Mouse (Mus musculus): ENCODE data around the gene Psmb7.
A peak's percentile ranks its signal among the peaks of the same experiment; 100 is the strongest.

The Psmb7 gene

DNA sequence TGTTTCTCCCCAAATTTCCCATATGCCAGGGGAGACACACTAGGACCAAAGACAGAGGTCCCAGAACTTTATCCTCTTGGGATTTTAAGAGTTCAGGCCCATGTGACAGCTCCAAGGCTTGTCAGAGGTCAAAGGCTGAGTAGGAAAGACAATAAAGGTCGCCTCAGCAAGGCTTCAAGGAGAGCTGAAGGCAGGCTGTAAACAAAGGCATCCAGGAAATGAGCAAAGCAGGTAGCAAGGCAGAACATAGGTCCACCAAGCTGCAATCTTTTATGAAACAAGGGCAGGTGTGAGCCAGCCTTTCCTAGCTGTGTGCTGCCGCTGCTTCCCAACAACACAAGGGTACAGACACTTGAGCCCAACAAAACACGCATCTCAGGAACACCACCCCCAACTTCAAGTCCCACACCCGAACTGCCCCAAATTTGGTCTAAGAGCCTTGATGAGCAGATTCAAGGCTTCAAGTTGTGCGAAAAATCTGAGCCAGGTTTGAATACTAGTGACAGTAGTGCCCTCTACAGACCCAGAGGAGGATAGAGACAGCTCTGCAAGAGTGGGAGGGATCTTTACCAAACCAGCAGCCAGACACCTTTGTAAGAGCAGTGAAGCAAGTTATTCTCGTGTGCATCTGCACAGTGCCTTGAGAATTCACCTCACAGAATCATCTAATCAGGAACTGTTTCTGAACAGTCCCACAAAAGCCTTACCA is 52.0 kb downstream of the Psmb7 start:
- ATAC-seq (ENCODE audit: low TSS enrichment): peak; percentile 93

DNA sequence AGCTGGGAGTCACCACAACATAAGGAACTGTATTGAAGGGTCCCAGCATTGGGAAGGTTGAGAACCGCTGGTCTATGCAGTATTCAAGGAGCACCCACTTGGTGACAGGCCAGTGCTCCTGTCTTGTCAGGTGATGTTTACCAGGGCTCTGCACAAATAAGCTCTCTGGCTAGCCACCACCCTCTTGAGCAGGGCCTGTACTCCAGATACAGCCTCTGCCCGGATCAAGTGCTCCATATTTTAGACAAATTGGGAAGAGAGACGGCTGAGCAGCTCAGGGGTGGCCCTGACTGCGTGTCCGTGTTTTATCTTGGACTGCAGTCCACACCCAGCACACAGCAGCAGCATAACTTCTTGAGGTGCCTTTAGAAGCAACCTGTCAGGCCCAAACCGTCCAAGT is 57.2 kb downstream of the Psmb7 start:
- ATAC-seq (ENCODE audit: low TSS enrichment): no peak

DNA sequence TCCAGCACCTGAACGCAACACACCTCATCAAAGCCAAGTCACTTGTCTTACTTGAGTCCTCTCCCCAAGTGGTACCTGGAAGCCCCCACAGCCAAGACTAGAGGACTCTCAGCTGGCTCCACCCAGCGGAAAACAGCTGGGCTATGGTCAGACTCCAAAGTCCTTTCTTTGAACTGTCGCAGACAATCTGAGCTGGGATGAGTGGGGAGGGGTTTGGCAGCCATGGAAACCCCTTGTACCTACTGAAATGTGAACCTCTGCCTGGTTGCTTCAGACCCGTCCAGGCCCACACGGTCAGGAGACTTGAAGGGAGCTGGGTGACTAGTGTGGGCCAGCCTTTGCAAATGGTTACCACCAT is 58.5 kb downstream of the Psmb7 start:
- ATAC-seq (ENCODE audit: low TSS enrichment): no peak

DNA sequence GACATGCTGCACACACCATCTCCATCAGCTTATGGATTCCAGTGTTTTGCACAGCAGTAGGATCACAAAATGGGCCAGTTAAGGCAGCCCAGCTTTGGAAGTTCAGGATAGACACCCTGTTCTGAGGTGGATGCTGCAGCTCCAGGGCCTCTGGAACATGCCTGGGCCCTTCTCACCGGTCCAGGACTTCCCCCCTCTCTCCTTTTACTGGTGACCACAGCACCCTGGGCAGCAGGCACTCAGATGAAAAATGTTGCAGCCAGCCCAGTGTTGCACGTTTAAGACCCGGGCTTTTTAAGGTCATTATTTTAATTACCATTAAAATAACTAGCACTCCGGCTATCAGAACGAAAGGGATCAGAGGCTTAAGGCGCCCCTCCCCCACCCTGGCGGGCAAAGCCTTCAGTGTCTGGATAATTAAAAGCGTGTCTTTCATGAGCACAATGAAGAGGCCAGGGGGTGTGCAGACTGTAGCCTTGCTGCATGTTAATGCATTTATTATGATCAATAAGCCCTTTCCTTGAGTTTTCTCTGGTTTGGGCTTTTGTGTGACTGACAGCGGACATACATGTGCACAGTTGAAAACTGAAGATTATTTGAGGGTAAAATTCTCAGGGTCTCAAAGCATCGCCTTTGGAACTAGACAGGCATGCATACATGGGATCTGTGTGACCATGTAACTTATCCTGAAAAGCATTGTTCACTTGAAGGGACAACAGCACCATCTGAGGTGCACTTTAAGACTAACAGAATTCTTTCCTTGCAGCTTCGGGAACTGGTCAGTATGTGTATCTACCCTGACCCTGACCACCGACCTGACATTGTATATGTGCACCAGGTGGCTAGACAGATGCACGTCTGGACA is 59.1 kb downstream of the Psmb7 start:
- ATAC-seq (ENCODE audit: low TSS enrichment): no peak

DNA sequence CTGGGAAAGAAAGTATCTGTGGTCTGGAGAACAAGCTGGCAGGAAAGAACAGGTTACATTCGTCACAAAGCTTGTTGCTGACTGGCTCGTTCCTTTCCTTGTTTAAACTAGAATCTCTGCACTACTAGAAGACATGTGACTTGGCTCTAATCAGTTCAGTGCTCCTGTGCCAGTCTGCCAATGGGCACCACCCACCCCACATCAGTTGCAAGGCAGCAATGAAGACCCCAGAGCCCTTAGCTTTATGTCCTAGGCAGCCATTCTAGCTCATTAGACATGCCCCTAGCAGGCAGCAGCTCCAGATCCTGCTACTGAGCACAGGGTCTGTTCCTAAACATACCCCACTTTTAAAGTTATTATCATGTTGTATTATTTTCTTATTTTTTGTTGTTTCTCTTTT is 59.9 kb downstream of the Psmb7 start:
- no peak for ATAC-seq (ENCODE audit: low TSS enrichment)

DNA sequence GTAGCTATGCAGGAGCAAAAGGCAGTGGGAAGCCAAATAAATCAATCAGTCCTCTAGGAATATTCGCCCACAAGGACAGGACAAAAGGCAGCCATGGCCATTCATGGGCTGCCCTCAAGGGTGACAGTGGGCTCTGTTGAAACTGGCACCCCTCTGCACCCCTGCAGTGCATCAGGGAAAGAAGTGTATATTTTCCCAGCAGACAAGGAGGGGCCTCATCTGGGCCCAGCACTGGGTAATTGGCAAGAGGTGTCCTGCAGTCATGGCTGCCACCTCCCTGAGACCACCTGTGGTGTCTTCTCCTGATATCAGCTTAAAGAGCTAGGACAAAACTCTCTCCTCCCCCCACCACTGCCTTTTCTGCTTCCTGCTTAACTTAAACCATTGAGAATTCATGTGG is 64.4 kb downstream of the Psmb7 start:
- no peak for ATAC-seq (ENCODE audit: low TSS enrichment)

DNA sequence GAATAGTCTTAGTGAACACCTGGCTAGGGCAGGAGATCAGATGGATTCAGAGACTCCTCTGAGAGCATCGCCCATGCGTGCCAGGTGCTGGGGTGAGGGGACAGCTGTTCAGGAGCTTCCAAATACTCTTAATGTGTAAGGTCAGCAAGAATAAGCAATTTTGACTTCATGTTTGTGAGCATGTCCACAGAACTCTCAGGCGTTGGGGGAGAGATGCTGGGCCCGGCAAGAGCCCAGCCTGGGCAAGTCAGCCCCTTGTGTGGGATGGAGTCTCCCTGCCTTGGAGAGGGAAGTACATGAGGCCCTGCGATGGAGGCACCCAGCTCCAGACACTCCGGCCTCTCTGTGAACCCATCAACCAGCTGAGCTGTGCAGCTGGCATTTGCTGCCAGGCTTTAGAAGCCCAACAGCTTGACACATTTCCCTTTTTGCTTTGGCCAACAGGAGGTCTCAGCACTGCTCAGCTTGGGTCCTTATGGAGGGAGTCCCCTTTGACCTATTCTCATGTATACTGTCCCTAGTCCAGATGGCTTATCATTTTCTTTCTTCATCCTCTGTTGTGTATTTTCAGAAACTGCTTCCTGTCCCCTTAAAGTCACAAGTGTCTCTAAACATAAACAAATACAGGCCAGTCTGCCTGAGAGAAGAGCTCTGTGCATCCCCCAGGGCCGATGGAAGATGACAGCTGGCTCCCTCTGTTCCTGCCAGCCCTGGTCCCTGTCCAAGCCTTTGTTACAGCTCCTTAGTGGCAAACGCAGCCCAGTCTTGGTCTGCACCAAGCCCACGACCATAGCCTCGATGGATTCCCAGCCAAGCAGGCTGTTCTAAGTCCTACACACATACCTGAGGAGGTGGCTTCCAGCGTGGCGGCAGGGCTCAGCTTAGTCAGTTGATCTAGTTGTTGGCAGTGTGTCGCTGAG is 65.0 kb downstream of the Psmb7 start:
- ATAC-seq (ENCODE audit: low TSS enrichment): peak; percentile 74

DNA sequence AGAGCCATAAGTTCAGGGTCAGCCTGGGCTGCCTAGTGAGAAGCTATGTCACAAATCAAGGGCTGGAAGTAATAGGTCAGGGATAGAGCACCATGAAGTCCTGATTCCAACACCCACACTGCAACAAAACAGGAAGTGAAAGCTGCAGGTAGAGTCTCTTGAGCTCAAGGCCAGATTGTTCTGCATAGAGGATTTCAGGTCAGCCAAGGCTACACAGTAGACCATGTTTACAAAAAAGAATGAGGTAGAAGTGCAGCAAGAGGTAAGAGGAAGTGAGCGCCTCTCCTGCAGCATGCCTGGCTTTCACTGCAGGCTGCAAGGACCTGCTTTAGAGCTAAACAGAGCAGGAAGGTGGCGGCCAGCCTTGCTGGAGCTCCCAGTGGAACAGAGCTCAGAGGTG is 69.2 kb downstream of the Psmb7 start:
- no peak for ATAC-seq (ENCODE audit: low TSS enrichment)

DNA sequence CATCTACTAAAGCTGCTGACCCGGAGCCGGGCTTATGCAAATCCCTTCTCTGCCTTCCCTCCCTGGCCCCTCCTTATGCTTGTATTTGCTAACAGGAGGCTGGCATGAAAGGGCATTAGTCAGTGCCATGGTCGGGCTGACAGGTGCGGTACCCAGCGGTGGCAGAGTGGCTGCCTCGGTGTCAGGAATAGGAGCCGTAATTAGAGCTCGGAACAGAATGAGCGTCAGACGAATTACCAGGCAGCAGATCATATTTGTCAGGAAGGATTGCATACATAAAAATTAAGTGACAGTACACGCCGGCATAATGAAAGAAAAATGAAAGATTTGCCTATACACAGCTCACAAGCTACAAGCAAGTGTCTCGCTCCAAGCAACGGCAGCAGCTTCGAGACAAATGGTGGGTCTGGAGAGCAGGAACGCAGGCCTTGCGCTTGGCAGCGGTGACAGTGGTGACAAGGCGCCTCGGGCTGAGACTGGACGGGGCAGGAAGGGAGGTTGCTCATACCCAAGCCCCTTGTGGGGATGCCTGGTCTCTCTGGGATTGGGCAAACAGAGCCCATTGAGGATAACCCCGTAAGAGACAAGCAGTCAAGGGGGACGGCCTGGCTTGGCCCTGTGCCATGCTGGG is 71.8 kb downstream of the Psmb7 start:
- no peak for ATAC-seq (ENCODE audit: low TSS enrichment)

DNA sequence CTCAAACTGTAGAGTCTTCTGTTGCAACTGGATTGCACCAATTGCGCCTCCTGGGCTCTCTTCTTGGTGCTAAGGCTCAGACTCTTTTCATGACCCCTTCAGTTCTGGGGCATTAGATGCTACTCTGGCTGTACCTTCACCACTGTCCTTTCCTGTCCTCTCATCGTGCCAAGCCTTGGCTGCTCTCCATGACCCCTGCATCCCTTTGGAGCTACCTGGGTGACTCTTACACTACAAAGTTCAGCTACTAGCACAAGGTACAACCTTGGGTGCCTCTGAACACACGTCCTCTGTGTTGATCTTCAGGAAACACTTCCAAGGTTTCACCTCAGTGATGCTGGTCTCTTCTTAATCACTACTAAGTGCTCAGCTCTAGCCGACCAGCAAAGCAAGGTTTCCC is 81.3 kb downstream of the Psmb7 start:
- ATAC-seq (ENCODE audit: low TSS enrichment): no peak

DNA sequence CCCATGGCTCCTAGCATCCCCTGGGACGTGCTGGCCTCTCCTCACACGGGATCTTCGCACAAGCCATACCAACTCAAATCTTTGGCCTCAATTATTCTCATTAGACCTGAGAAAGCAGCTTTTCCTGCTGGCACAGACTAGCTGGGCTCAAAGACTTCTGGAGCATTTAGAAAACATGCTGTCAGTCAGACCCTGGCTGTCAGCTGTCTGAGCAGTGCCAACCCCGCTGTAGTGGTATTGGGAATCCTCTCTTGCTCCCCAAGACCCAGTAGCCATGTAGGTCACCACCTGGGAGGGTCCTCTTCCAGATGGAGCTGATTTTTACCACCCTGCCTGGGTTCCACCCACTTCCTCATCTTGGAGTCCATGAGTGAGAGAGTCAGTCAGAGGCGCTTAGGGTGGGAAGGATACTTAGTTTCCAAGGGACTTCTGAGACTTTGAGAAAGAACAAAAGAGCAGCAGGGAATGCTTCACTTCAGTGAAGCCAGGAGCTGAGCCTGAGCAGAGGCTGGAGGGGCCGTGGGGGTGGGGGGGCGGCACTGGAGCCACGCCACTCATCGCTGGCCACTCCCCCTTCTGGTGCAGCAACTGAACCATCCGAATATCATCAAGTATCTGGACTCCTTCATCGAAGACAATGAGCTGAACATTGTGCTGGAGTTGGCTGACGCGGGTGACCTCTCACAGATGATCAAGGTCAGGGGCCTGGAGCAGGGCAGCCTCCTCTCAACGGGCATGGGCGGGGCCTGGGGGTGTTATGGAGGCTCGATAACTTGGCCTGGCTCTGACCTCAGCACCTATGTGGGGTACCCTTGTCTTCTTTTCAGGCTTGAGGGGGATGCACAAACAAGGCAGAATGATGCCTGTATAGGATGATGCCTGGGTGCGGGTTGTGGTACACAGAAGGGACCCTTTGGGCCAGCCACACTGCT is 83.3 kb downstream of the Psmb7 start:
- ATAC-seq (ENCODE audit: low TSS enrichment): no peak

DNA sequence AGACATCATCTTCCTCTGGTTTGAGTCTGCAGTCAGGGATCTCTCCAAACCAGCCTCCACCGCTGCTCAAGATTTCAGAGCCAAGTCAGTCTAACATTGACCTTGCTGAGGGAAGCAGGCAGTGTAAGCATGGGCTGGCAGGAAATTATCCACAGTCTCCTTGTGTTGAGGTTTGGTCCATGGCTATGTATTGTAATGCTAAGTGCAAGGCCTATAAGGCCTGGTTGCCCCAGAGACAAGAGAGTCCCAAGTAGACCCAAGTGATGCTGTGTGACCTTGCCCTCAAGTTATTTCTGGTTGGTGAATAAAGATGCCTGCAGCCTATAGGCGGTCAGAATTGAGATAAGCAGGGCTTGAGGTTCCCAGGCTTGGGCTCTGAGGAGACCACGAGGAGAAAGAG is 87.2 kb downstream of the Psmb7 start:
- no peak for ATAC-seq (ENCODE audit: low TSS enrichment)

DNA sequence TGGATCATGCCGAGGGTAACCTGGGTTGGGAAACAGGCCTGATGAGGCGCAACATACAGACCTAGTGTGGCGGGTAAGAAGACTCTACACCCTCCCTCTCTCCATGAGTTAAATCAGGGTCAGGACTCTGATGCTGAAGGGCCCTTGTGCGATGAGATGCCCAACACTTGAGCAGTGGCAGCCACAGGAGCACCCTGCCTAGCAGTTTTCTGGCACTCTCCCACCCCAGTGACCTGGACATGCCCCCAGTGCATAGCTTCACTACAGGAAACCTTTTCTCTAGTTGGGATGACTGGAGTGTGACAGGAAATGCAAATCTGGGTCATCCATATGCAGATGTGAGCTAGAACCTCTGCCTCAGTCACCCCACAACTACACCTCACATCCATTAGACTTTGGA is 88.2 kb downstream of the Psmb7 start:
- no peak for ATAC-seq (ENCODE audit: low TSS enrichment)

DNA sequence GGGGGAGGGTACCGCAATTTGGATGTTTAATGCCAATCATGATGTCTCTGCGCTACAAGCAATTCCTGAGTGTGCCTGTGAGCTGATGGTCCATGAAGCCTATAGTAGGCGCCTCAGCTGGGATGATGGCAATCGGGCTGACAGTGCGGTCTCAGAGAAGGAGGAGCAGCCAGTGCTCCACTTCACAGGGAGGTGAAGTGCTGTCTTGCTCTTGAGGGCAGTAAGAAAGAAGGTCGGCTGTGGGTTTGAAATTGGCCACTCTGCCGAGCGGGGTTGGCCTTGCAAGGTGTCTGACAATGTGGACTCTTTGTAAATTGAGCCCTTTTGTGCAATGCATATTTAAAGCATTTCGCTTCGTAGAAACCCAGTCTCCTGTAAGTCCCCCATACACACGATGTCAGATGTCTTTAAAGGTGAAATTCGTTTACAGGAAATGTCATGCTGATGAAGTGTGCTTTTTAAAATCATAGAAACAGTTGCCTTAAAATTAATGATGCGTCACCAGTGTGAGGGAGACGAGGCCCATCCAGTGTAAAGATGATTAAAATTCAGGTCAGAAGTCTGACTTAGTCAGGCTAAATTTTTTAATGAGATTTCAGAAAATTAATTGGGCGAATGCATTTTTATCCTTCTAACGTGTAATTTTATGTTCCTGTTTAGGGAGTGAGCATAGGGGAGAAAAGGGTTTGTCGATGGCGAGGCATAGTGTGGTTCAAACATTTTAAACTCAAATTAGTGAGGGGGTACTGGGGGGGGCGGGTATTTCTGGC is 89.5 kb downstream of the Psmb7 start:
- no peak for ATAC-seq (ENCODE audit: low TSS enrichment)

DNA sequence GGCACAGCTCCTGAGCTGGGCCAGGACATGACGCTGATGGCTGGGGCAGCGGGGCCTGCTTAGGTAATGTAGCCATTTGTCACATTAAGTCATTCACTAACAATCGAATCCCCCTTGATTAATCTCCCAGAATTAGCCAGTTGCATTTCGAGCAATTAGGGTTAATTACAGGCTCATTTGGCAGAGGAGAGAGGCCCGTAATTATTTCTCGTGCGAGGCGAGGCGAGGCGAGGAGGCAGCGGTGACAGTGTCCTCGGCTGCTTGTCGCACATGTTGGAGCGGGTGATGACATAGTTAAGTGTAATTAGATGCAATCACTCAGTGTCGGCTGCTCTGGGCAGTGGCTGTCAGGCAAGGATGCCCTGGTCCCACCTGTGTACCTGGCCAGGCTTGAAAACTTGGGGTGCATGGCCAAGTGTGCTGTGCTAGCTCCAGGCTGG is 91.9 kb downstream of the Psmb7 start:
- ATAC-seq (ENCODE audit: low TSS enrichment): no peak

DNA sequence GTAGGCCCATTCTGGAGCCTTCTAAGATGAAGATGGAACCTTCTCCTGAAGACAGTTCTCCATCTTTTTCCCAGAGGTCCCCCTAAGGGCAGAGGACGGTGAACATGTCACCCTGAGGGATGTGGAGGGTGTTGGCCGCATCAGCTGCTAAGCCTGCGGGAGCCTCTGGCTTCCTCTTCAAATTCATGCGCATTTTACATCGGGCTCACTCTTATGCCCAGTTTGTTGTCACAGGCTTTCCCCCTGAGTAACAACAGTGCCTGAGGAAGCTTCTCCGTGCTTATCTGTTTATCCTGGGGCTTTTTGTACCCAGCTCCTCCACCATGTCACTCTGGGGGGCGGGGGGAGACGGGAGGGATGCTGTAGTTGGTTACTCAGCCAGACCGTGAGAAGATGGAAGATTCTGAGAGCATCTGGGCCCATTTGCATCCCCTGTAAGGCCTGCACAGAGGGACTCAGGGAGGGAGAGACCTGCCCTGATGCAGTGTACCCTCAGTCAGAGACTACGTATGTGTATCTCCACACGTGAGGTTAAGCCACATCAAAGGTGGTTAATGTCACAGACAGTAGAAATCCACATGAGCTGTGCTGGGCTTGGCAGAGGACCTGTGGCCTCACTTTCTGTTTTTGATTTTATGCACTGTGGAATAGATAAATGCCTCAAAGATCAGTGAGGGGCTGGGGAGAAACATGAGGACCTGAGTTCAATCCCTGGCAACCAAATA is 95.9 kb downstream of the Psmb7 start:
- no peak for ATAC-seq (ENCODE audit: low TSS enrichment)

DNA sequence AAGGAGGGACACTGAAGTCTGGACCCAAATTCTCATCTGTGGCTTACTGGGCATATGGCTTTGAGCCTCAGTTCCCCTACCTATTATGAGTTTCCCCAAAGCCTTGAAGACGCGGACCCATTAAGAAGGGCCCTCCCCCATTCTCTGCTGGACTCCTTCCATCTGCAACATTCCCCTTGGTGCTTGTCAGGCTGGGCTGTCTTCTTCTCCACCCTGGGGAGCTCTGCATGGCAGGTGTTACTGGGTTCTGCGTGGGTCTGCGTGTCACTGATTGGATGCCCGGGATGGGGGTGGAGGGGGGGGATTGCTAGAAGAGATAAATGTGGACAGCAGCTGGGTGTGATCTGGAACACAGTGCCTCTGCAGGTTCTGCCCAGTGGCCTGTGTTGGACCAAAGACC is 97.1 kb downstream of the Psmb7 start:
- ATAC-seq (ENCODE audit: low TSS enrichment): no peak

DNA sequence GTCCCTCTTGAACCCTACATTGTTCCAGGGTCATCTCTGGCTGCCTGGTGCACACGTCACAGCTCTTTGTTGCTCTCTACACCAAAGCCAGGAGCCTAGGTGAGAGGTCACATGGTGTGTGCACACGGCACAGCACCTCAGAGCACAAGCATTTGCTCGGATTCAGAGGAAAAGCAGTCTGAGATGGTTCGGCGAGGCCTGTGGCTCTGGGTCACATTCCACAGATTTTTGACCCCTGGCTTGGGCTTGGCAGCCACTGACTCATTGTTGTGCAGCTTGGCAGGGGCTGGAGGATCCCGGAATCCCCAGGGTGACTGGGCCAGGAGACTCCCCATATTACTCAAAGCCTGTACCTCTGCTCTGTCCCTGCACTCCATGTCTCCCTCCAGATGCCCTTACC is 97.7 kb downstream of the Psmb7 start:
- ATAC-seq (ENCODE audit: low TSS enrichment): no peak

DNA sequence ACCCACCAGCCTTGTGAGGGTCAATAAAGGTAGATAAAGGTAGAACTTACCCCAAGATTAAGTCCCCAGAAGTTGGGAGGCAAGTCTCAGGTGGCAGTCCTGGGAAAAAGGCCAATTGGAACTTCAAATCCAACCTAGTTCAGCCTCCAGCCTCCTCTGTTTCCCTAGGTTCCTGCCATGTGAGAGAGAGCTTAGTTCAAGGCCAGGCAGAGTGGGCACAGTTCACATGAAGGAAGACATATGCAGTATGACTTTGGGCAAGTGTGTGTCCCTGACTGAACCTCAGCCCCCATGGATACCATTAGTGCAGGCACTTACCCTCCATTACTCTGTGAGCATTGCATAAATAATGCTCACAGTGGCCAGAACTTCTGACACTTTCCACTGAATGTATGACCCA is 98.2 kb downstream of the Psmb7 start:
- no peak for ATAC-seq (ENCODE audit: low TSS enrichment)
